ENCODE assay signal across 19 mouse cellular contexts in genomic region chr11:113321601-113322000, GRCm38 (mm10).
DNase-seq lines count a peak whose midpoint lies in the region; ATAC-seq lines count a peak whose summit lies in the region.
"Had no signal": no experiment of that assay in that cellular context is flagged by ENCODE, and none has a peak within 500 bp of the region (broad histone marks: within the 10 kb centered on the region; RNA-seq: fewer than 3 reads in every experiment).

No protein-coding gene starts in this region.

- H3K4me3 ChIP-seq in liver, embryonic 12.5 days: no peak overlapping the region
- H3K4me3 ChIP-seq in liver, embryonic 11.5 days (ENCODE audit: low read depth, low read length): no peak overlapping the region
- no peak overlapping the region for H3K4me3 ChIP-seq in limb, embryonic 10.5 days
- H3K4me3 ChIP-seq: forebrain, embryonic 10.5 days; forebrain, embryonic 13.5 days; hindbrain, embryonic 12.5 days; hindbrain, embryonic 15.5 days had no signal

- ATAC-seq in liver, embryonic 12.5 days: peak; percentile 49; the same call in 1 of the 2 replicates
- no peak for ATAC-seq in liver, embryonic 11.5 days (replicated peaks; ENCODE audit: low FRiP score)
- ATAC-seq: activated CD4-positive, CD25-positive, alpha-beta regulatory T cell, adult 4 months; forebrain, embryonic 13.5 days; forebrain, embryonic 16.5 days had no signal

- 83% methylated on average over 3 of the region's 3 CpGs for WGBS in liver, embryonic 12.5 days (ENCODE audit: insufficient replicate concordance)
- 82% methylated on average over 3 of the region's 3 CpGs for WGBS in liver, embryonic 11.5 days
- WGBS in limb, embryonic 10.5 days: 93% methylated on average over 3 of the region's 3 CpGs

- no peak overlapping the region for H3K9ac ChIP-seq in liver, embryonic 12.5 days
- no peak overlapping the region for H3K9ac ChIP-seq in liver, embryonic 11.5 days (ENCODE audit: low read depth, low read length)
- H3K9ac ChIP-seq: forebrain, embryonic 13.5 days; hindbrain, embryonic 12.5 days; hindbrain, embryonic 15.5 days had no signal

- DNase-seq in liver, embryonic 11.5 days (ENCODE audit: low spot score): no peak
- DNase-seq in A20 (ENCODE audit: low read depth, low spot score): peak; percentile 13
- DNase-seq in limb, embryonic 10.5 days (ENCODE audit: low spot score): no peak
- DNase-seq in ovary, postnatal 10 days (ENCODE audit: low spot score): no peak
- DNase-seq in cerebellum, adult 11 months: no peak
- DNase-seq: adrenal gland, adult 8-10 months; adrenal gland, postnatal 25 days; cerebellum, adult 18-20 months; cerebellum, adult 9-10 months; gastrocnemius, postnatal 14 days; heart, adult 11 months had no signal

- no peak overlapping the region for H3K4me2 ChIP-seq in liver, embryonic 12.5 days
- H3K4me2 ChIP-seq in liver, embryonic 11.5 days: no peak overlapping the region
- H3K4me2 ChIP-seq: forebrain, embryonic 13.5 days; heart, embryonic 11.5 days; hindbrain, embryonic 12.5 days; hindbrain, embryonic 15.5 days had no signal

- no peak overlapping the region for H3K27ac ChIP-seq in liver, embryonic 12.5 days
- H3K27ac ChIP-seq in liver, embryonic 11.5 days (ENCODE audit: low read depth, low read length): no peak overlapping the region
- H3K27ac ChIP-seq in limb, embryonic 10.5 days: 0 out of 2 replicates have a peak overlapping the region, but pooled peaks have one; percentile 14
- H3K27ac ChIP-seq: forebrain, embryonic 10.5 days; forebrain, embryonic 13.5 days; hindbrain, embryonic 12.5 days; hindbrain, embryonic 15.5 days had no signal

- no peaks in the 10 kb centered on the region for H3K27me3 ChIP-seq in liver, embryonic 12.5 days (replicated peaks)
- H3K27me3 ChIP-seq in liver, embryonic 11.5 days (replicated peaks; ENCODE audit: control insufficient read depth, insufficient read depth, low read length): no peaks in the 10 kb centered on the region
- no peaks in the 10 kb centered on the region for H3K27me3 ChIP-seq in limb, embryonic 10.5 days (ENCODE audit: low read depth, poor library complexity, severe bottlenecking)
- H3K27me3 ChIP-seq: forebrain, embryonic 13.5 days; hindbrain, embryonic 12.5 days; hindbrain, embryonic 15.5 days had no signal

- H3K36me3 ChIP-seq in liver, embryonic 12.5 days: no peaks in the 10 kb centered on the region
- no peaks in the 10 kb centered on the region for H3K36me3 ChIP-seq in liver, embryonic 11.5 days (ENCODE audit: control insufficient read depth, insufficient read depth, low read length)
- H3K36me3 ChIP-seq in limb, embryonic 10.5 days: no peaks in the 10 kb centered on the region
- H3K36me3 ChIP-seq: forebrain, embryonic 10.5 days; hindbrain, embryonic 12.5 days; hindbrain, embryonic 15.5 days had no signal

- 0 out of 2 replicates have a peak, but pooled peaks cover 9% of the 10 kb centered on the region for H3K9me3 ChIP-seq in liver, embryonic 12.5 days (replicated peaks)
- no peaks in the 10 kb centered on the region for H3K9me3 ChIP-seq in liver, embryonic 11.5 days (ENCODE audit: control insufficient read depth, low read length)
- H3K9me3 ChIP-seq in limb, embryonic 10.5 days (replicated peaks): no peaks in the 10 kb centered on the region
- H3K9me3 ChIP-seq: forebrain, embryonic 13.5 days; hindbrain, embryonic 15.5 days had no signal

- no peaks in the 10 kb centered on the region; the same call in 1 of the 2 replicates for H3K4me1 ChIP-seq in liver, embryonic 12.5 days
- no peaks in the 10 kb centered on the region for H3K4me1 ChIP-seq in liver, embryonic 11.5 days (replicated peaks; ENCODE audit: control insufficient read depth, insufficient read depth, low read length)
- H3K4me1 ChIP-seq in limb, embryonic 10.5 days: peaks cover 13% of the 10 kb centered on the region
